20 mouse cellular contexts compared by ENCODE assay signal in genomic region chr3:52558765-52559164, GRCm38 (mm10).
A peak's percentile ranks its signal among the peaks of the same experiment; 100 is the strongest.
DNase-seq lines count a peak whose midpoint lies in the region; ATAC-seq lines count a peak whose summit lies in the region.
"Had no signal": no experiment of that assay in that cellular context is flagged by ENCODE, and none has a peak within 500 bp of the region (broad histone marks: within the 10 kb centered on the region; RNA-seq: fewer than 3 reads in every experiment).

No protein-coding gene starts in this region.

- H3K4me3 ChIP-seq in heart, embryonic 10.5 days: no peak overlapping the region
- H3K4me3 ChIP-seq in embryonic facial prominence, embryonic 13.5 days: no peak overlapping the region
- H3K4me3 ChIP-seq in hindbrain, embryonic 13.5 days: no peak overlapping the region
- H3K4me3 ChIP-seq in neural tube, embryonic 12.5 days: no peak overlapping the region
- H3K4me3 ChIP-seq in liver, embryonic 11.5 days (ENCODE audit: low read depth, low read length): no peak overlapping the region
- H3K4me3 ChIP-seq: heart, adult 2 months; kidney, embryonic 15.5 days had no signal

- peak overlapping the region; percentile 19; the same call in 1 of the 2 replicates for H3K4me2 ChIP-seq in embryonic facial prominence, embryonic 13.5 days
- H3K4me2 ChIP-seq in hindbrain, embryonic 13.5 days: no peak overlapping the region
- H3K4me2 ChIP-seq in neural tube, embryonic 12.5 days (replicated peaks): no peak overlapping the region
- H3K4me2 ChIP-seq in liver, embryonic 11.5 days: no peak overlapping the region
- H3K4me2 ChIP-seq: kidney, embryonic 15.5 days had no signal

- peak; percentile 42 for DNase-seq in heart, embryonic 10.5 days (ENCODE audit: low spot score)
- DNase-seq in heart, adult 18-20 months: no peak
- no peak for DNase-seq in urinary bladder, postnatal 25 days (ENCODE audit: low spot score)
- no peak for DNase-seq in liver, embryonic 11.5 days (ENCODE audit: low spot score)
- DNase-seq: adrenal gland, postnatal 14 days; cerebellum, adult 18-20 months; heart, adult 2 months; liver; lung, adult 18-20 months; lung, postnatal 4 days; right cerebral cortex, postnatal 25 days had no signal

- WGBS in heart, embryonic 10.5 days: 92% methylated on average over 6 of the region's 6 CpGs
- 41% methylated on average over 6 of the region's 6 CpGs for WGBS in embryonic facial prominence, embryonic 13.5 days
- 26% methylated on average over 6 of the region's 6 CpGs for whole genome bisulfite sequencing in hindbrain, embryonic 13.5 days
- WGBS in neural tube, embryonic 12.5 days: 50% methylated on average over 6 of the region's 6 CpGs
- 93% methylated on average over 6 of the region's 6 CpGs for WGBS in liver, embryonic 11.5 days

- no peaks in the 10 kb centered on the region for H3K36me3 ChIP-seq in heart, embryonic 10.5 days
- H3K36me3 ChIP-seq in embryonic facial prominence, embryonic 13.5 days: no peaks in the 10 kb centered on the region
- H3K36me3 ChIP-seq in hindbrain, embryonic 13.5 days: no peaks in the 10 kb centered on the region
- no peaks in the 10 kb centered on the region for H3K36me3 ChIP-seq in neural tube, embryonic 12.5 days
- H3K36me3 ChIP-seq in liver, embryonic 11.5 days (ENCODE audit: control insufficient read depth, insufficient read depth, low read length): no peaks in the 10 kb centered on the region
- H3K36me3 ChIP-seq: kidney, embryonic 15.5 days had no signal

- H3K4me1 ChIP-seq in heart, embryonic 10.5 days: no peaks in the 10 kb centered on the region
- H3K4me1 ChIP-seq in embryonic facial prominence, embryonic 13.5 days: peaks cover 7% of the 10 kb centered on the region
- peaks cover 13% of the 10 kb centered on the region for H3K4me1 ChIP-seq in hindbrain, embryonic 13.5 days (replicated peaks)
- peaks cover 5% of the 10 kb centered on the region; the same call in 1 of the 2 replicates for H3K4me1 ChIP-seq in neural tube, embryonic 12.5 days
- H3K4me1 ChIP-seq in liver, embryonic 11.5 days (replicated peaks; ENCODE audit: control insufficient read depth, insufficient read depth, low read length): no peaks in the 10 kb centered on the region

- no peak for ATAC-seq in embryonic facial prominence, embryonic 13.5 days (ENCODE audit: insufficient number of reproducible peaks, insufficient read depth, low FRiP score, low TSS enrichment, low read depth)
- ATAC-seq in hindbrain, embryonic 13.5 days (ENCODE audit: low FRiP score): peak; percentile 88
- ATAC-seq in neural tube, embryonic 12.5 days (ENCODE audit: low FRiP score, low read depth): peak; percentile 86
- ATAC-seq in erythroblast, adult 5-6 weeks (replicated peaks; ENCODE audit: low FRiP score, poor library complexity, severe bottlenecking): no peak
- no peak for ATAC-seq in liver, embryonic 11.5 days (replicated peaks; ENCODE audit: low FRiP score)
- ATAC-seq: activated CD4-positive, CD25-positive, alpha-beta regulatory T cell, adult 4 months; forebrain, embryonic 16.5 days; Patski had no signal

- no peaks in the 10 kb centered on the region for H3K9me3 ChIP-seq in heart, embryonic 10.5 days
- H3K9me3 ChIP-seq in embryonic facial prominence, embryonic 13.5 days: no peaks in the 10 kb centered on the region
- no peaks in the 10 kb centered on the region for H3K9me3 ChIP-seq in hindbrain, embryonic 13.5 days
- no peaks in the 10 kb centered on the region for H3K9me3 ChIP-seq in neural tube, embryonic 12.5 days
- H3K9me3 ChIP-seq in liver, embryonic 11.5 days (ENCODE audit: control insufficient read depth, low read length): no peaks in the 10 kb centered on the region
- H3K9me3 ChIP-seq: kidney, embryonic 15.5 days had no signal

- no peaks in the 10 kb centered on the region; the same call in 1 of the 2 replicates for H3K27me3 ChIP-seq in heart, embryonic 10.5 days (ENCODE audit: insufficient read depth, poor library complexity, severe bottlenecking)
- H3K27me3 ChIP-seq in embryonic facial prominence, embryonic 13.5 days: peaks cover 9% of the 10 kb centered on the region; the same call in 1 of the 2 replicates
- 0 out of 2 replicates have a peak, but pooled peaks cover 8% of the 10 kb centered on the region for H3K27me3 ChIP-seq in hindbrain, embryonic 13.5 days
- H3K27me3 ChIP-seq in neural tube, embryonic 12.5 days (replicated peaks): no peaks in the 10 kb centered on the region
- H3K27me3 ChIP-seq in liver, embryonic 11.5 days (replicated peaks; ENCODE audit: control insufficient read depth, insufficient read depth, low read length): no peaks in the 10 kb centered on the region
- H3K27me3 ChIP-seq: kidney, embryonic 15.5 days; Patski had no signal

- H3K27ac ChIP-seq in heart, embryonic 10.5 days: no peak overlapping the region
- no peak overlapping the region for H3K27ac ChIP-seq in embryonic facial prominence, embryonic 13.5 days
- no peak overlapping the region for H3K27ac ChIP-seq in hindbrain, embryonic 13.5 days
- H3K27ac ChIP-seq in neural tube, embryonic 12.5 days: no peak overlapping the region
- no peak overlapping the region for H3K27ac ChIP-seq in liver, embryonic 11.5 days (ENCODE audit: low read depth, low read length)
- H3K27ac ChIP-seq: heart, adult 2 months; kidney, embryonic 15.5 days; stomach, postnatal 0 days had no signal

- H3K9ac ChIP-seq in embryonic facial prominence, embryonic 13.5 days: no peak overlapping the region
- no peak overlapping the region for H3K9ac ChIP-seq in hindbrain, embryonic 13.5 days
- H3K9ac ChIP-seq in neural tube, embryonic 12.5 days: no peak overlapping the region
- no peak overlapping the region for H3K9ac ChIP-seq in liver, embryonic 11.5 days (ENCODE audit: low read depth, low read length)
- H3K9ac ChIP-seq: kidney, embryonic 15.5 days had no signal

Comparison
In these comparisons a context has a peak if more than half of its experiments do, and no peak if none do; other contexts are left out.
1. ATAC-seq: peak in hindbrain, embryonic 13.5 days (single experiment) and neural tube, embryonic 12.5 days (single experiment); none in embryonic facial prominence, embryonic 13.5 days (single experiment), erythroblast, adult 5-6 weeks (single experiment) and liver, embryonic 11.5 days (single experiment).